Mouse (Mus musculus): Measurements from ENCODE around the gene Camsap3.
A peak's percentile ranks its signal among the peaks of the same experiment; 100 is the strongest.
"Not testable (repeated sequence)": the region's sequence is repeated elsewhere in the genome, so short reads cannot be mapped to it uniquely, and the experiment has no call there.

Gene Camsap3

GRCm38 (mm10) chr8:3586993-3587390, at the start of gene Camsap3:
Camsap3 (plus strand) TSS chr8:3587293.
- no peak for DNase-seq (ENCODE audit: low spot score in 2 of 2)

- DNase-seq (ENCODE audit: low spot score in 2 of 2) = no peak
Measured at GRCm38 (mm10) chr8:3537666-3538065, 49.4 kb upstream of the Camsap3 start.

GRCm38 (mm10) chr8:3539146-3539545, 47.9 kb upstream of the Camsap3 start:
- DNase-seq (ENCODE audit: low spot score in 2 of 2) = no peak

GRCm38 (mm10) chr8:3540076-3540475, 47.0 kb upstream of the Camsap3 start:
- no peak for DNase-seq (ENCODE audit: low spot score in 2 of 2)

- no peak for DNase-seq (ENCODE audit: low spot score in 2 of 2)
Measured at GRCm38 (mm10) chr8:3546511-3546910, 40.6 kb upstream of the Camsap3 start.

GRCm38 (mm10) chr8:3552240-3552639, 34.9 kb upstream of the Camsap3 start:
- DNase-seq (ENCODE audit: low spot score in 2 of 2) = no peak

- DNase-seq (ENCODE audit: low spot score in 2 of 2) = no peak
Measured at GRCm38 (mm10) chr8:3556114-3556513, 31.0 kb upstream of the Camsap3 start.

- no peak for DNase-seq (ENCODE audit: low spot score in 2 of 2)
Measured at GRCm38 (mm10) chr8:3567641-3568371, 19.3 kb upstream of the Camsap3 start, which contains the start of gene C330021F23Rik. C330021F23Rik (plus strand) TSS chr8:3567990.

- no peak for DNase-seq (ENCODE audit: low spot score in 2 of 2)
Measured at GRCm38 (mm10) chr8:3568378-3568777, 18.7 kb upstream of the Camsap3 start.

- DNase-seq (ENCODE audit: low spot score in 2 of 2) = no peak
Measured at GRCm38 (mm10) chr8:3569784-3570183, 17.3 kb upstream of the Camsap3 start.

- DNase-seq (ENCODE audit: low spot score in 2 of 2) = no peak
Measured at GRCm38 (mm10) chr8:3574546-3574945, 12.5 kb upstream of the Camsap3 start.

GRCm38 (mm10) chr8:3576211-3576960, 10.7 kb upstream of the Camsap3 start:
- no peak for DNase-seq (ENCODE audit: low spot score in 2 of 2)

GRCm38 (mm10) chr8:3579390-3580364, 7.4 kb upstream of the Camsap3 start:
- peak in 1 of 2 experiments; percentile 33 for DNase-seq (ENCODE audit: low spot score in 2 of 2)

- not testable (repeated sequence) for DNase-seq (ENCODE audit: low spot score in 2 of 2)
Measured at GRCm38 (mm10) chr8:3581961-3582360, 5.1 kb upstream of the Camsap3 start.

GRCm38 (mm10) chr8:3586452-3586851, 641 bp upstream of the Camsap3 start:
- no peak for DNase-seq (ENCODE audit: low spot score in 2 of 2)

GRCm38 (mm10) chr8:3587391-3588257, 531 bp downstream of the Camsap3 start:
- peak; percentile 67 to 74 for DNase-seq (ENCODE audit: low spot score in 2 of 2)

- no peak for DNase-seq (ENCODE audit: low spot score in 2 of 2)
Measured at GRCm38 (mm10) chr8:3588258-3588633, 1.2 kb downstream of the Camsap3 start.

GRCm38 (mm10) chr8:3593470-3593869, 6.4 kb downstream of the Camsap3 start:
- DNase-seq (ENCODE audit: low spot score in 2 of 2) = no peak

GRCm38 (mm10) chr8:3594466-3594865, 7.4 kb downstream of the Camsap3 start:
- DNase-seq (ENCODE audit: low spot score in 2 of 2) = no peak

- DNase-seq (ENCODE audit: low spot score in 2 of 2) = no peak
Measured at GRCm38 (mm10) chr8:3598054-3598453, 11.0 kb downstream of the Camsap3 start.

- no peak for DNase-seq (ENCODE audit: low spot score in 2 of 2)
Measured at GRCm38 (mm10) chr8:3599219-3599618, 12.1 kb downstream of the Camsap3 start.

All from urinary bladder, postnatal 36 days (tissue).